Mouse (Mus musculus) ES-Bruce4 (cell line): Measurements from ENCODE around the gene Vmn2r104. TPM values are rescaled to one million over a fixed set of nuclear protein-coding genes. Genes with fewer than 3 reads are reported as not detected.

Experiments
- H3K27ac ChIP-seq: 2 replicates; pipeline ENCODE4 v1.5.1; 2012; ENCODE audit warnings: low read length, inconsistent platforms; ENCODE audit not compliant: insufficient read depth
- H3K27me3 ChIP-seq: 2 replicates; pipeline ENCODE4 v1.6.1; 2012; ENCODE audit warnings: mild to moderate bottlenecking, low read length, inconsistent platforms; ENCODE audit not compliant: control insufficient read depth, poor library complexity, insufficient read depth, severe bottlenecking
- H3K36me3 ChIP-seq: 2 replicates; pipeline ENCODE4 v1.6.1; 2012; ENCODE audit warnings: inconsistent platforms, mild to moderate bottlenecking, low read length, moderate library complexity; ENCODE audit not compliant: control insufficient read depth, poor library complexity, insufficient read depth, severe bottlenecking
- H3K4me1 ChIP-seq: one replicate; pipeline ENCODE4 v1.8.1; 2011; ENCODE audit warnings: low read length; ENCODE audit not compliant: control insufficient read depth, insufficient read depth
- H3K4me3 ChIP-seq: 2 replicates; pipeline ENCODE4 v1.5.1; 2011; ENCODE audit warnings: low read depth, mild to moderate bottlenecking, low read length
- H3K9ac ChIP-seq: 2 replicates; pipeline ENCODE4 v1.6.1; 2012; ENCODE audit warnings: low read depth, mild to moderate bottlenecking, inconsistent platforms; ENCODE audit not compliant: poor library complexity, severe bottlenecking
- H3K9me3 ChIP-seq: replicated peaks from 2 replicates; pipeline ENCODE4 v1.6.1; 2012; ENCODE audit warnings: mild to moderate bottlenecking, low read length, inconsistent platforms; ENCODE audit not compliant: control insufficient read depth, poor library complexity, insufficient read depth, severe bottlenecking
- CTCF ChIP-seq: IDR thresholded peaks from one replicate; pipeline ENCODE4 v1.8.1; 2011; ENCODE audit warnings: low read depth, low read length
- EP300 ChIP-seq: IDR thresholded peaks from 2 replicates; pipeline ENCODE4 v1.6.1; 2011; ENCODE audit warnings: low read depth, low read length; ENCODE audit not compliant: insufficient read depth
- POLR2A ChIP-seq: IDR thresholded peaks from one replicate; pipeline ENCODE4 v1.8.1; 2011; ENCODE audit warnings: low read length; ENCODE audit not compliant: insufficient read depth
- polyA plus RNA-seq: library from polyadenylated mRNA; stranded (reverse); fragments of >200 nt; gene quantifications from 2 replicates; pipeline ENCODE4 v1.2.4, GENCODE M21; 2011; ENCODE audit warnings: low read depth; ENCODE audit not compliant: missing spikeins, insufficient read depth, insufficient read length

Gene Vmn2r104
- polyA plus RNA-seq = not detected in 2 replicates

GRCm38 (mm10) chr17:20048236-20048635, at the start of gene Vmn2r104:
TSS of gene Vmn2r104 (minus strand) at chr17:20048336.
- Histone ChIP-seq H3K9ac (no peak within 1 kb of the TSS), H3K4me1 (no peaks in the 10 kb centered on the region), H3K36me3 (no peaks in the 10 kb centered on the region), H3K4me3 (no peak within 1 kb of the TSS), H3K27me3 (no peaks in the 10 kb centered on the region), H3K27ac (no peak within 1 kb of the TSS), H3K9me3 (peaks cover 28% of the 10 kb centered on the region)
- TF ChIP-seq POLR2A = no peak
- no peak for TF ChIP-seq EP300
- TF ChIP-seq CTCF = no peak

DNA sequence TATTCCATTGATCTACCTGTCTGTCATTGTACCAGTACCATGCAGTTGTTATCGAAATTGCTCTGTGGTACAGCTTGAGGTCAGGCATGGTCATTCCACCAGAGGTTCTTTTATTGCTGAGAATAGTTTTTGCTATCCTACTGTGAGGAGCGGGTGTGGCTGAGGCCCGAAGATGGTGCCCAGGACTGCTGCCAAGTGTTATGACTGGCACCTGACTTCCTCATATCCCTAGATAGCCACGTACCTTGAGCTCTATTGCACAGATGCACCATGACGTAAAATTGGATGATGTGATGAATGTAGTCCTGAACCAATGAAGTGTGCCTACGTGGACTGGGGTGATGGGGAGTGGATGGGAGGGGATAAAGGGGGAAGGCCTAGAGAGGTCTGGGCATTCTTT, 26.0 kb upstream of the Vmn2r104 start:
- Histone ChIP-seq H3K27ac (no peak overlapping the region), H3K4me1 (no peaks in the 10 kb centered on the region), H3K27me3 (no peaks in the 10 kb centered on the region), H3K4me3 (no peak overlapping the region), H3K36me3 (no peaks in the 10 kb centered on the region), H3K9ac (no peak overlapping the region), H3K9me3 (no peaks in the 10 kb centered on the region)
- TF ChIP-seq CTCF (no peak), POLR2A (no peak), EP300 (no peak)

DNA sequence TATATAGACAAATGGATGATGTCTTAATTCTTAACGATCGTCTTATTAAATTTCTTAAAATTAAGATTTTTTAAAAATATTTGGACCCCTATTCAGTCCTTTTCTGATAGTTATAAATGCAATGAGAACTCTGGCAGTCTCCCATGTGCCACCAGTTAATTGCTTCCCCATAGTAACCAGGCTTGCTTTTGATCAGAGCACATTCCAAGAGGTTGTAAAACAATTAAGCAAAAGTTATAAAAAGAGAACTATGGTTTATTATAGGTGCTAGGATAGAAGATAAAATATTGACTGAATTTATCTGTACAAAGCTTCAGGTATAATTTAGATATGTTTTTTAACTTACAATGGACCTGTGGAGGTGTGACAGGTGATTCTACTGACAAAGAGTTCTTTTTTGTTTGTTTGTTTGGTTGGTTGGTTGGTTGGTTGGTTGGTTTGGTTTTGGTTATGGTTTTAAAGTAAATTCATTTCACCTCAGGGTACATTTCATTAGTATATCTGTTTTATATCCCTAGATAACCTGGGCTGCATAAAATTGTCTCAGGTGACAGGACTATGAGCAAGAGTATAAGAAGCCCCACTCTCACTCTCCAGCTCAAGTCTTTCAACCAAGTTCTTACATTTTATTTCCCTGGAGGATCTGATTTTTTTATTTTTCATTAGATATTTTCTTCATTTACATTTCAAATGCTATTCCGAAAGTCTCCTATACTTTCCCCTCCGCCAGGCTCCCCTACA, 23.7 kb upstream of the Vmn2r104 start:
- TF ChIP-seq POLR2A (no peak), CTCF (no peak), EP300 (no peak)
- no peak overlapping the region for H3K27ac ChIP-seq
- H3K27me3 ChIP-seq = no peaks in the 10 kb centered on the region
- H3K36me3 ChIP-seq = no peaks in the 10 kb centered on the region
- no peak overlapping the region for H3K9ac ChIP-seq
- H3K4me1 ChIP-seq = no peaks in the 10 kb centered on the region
- no peaks in the 10 kb centered on the region for H3K9me3 ChIP-seq
- no peak overlapping the region for H3K4me3 ChIP-seq

Other genes starting within 250 kb of the Vmn2r104 start
- gene Fpr-rs7, start 65.9 kb upstream of the Vmn2r104 start, polyA plus RNA-seq = not detected in 2 replicates
- gene Fpr-rs6, start 134.8 kb upstream of the Vmn2r104 start, polyA plus RNA-seq = not detected in 2 replicates
- gene Vmn2r105, start 186.7 kb upstream of the Vmn2r104 start, polyA plus RNA-seq = not detected in 2 replicates
- gene Vmn2r106, start 237.2 kb upstream of the Vmn2r104 start, polyA plus RNA-seq = not detected in 2 replicates